Mouse (Mus musculus): Measurements from ENCODE around the gene Nmnat3.

Gene Nmnat3

DNA sequence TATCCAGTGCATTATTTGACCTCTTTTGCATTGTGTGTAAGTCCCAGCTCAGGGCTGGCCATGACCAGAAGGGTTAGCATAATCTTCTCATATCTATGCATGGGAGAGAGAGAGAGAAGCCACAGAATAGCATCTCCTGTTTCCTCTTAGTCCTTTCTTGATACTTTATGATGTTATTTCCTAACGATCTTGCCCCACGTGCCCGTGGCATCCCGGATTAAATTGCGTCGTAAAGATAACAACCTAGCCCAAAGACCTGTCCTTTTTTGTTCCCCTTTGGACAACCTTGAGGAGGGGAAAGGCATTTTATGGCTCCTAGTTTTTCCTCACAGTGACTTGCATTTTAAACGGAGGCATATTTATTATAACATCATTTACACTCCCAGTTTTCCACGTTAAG, 78.8 kb downstream of the Nmnat3 start:
- DNase-seq (ENCODE audit: low spot score): no peak

DNA sequence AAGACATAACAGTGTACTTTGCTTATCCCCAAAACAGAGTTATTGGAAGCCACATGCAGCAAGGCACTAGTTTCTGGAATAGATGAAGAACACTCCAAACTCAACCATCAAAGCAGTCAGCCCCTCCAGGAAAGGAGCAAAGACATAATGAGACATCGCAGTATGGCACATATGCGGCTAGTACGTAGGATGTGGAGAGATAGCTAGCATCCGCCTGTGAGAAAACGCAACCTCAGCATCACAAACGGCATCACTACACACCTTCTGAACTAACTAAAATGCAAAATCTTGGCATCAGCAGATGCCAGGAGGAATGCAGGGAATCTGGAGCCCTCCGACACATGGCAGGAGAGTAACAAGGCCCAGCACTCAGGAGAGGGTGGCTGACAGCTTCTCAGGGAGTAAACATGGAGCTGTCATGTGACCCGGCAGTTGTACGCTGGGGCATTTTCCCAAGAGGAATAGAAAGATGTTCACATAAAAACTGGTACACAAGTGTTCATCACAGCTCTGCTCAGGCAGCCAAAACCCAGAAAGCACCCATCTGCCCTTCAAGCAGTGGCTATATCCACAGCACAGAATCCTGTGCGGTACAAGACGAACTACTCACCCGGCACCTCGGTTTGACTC, 80.2 kb downstream of the Nmnat3 start:
- no peak for DNase-seq (ENCODE audit: low spot score)

DNA sequence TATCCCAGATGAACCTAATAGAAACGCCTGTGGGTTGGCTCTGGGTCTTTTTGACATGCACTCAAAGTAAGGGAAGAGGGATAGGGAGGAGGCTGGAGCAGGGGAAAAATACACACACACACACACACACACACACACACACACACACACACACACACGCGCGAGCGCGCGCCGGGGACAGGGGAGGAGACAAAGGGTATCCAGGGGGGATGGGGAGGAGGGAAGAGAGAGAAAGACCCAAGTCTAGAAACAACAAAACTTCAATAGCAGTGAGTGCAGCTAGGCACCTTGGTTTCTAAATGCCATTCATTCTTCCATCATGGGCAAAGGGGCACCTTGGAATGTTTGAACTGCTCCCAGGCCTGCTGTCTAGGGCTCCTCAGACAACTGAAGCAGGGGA, 82.5 kb downstream of the Nmnat3 start:
- no peak for DNase-seq (ENCODE audit: low spot score)

DNA sequence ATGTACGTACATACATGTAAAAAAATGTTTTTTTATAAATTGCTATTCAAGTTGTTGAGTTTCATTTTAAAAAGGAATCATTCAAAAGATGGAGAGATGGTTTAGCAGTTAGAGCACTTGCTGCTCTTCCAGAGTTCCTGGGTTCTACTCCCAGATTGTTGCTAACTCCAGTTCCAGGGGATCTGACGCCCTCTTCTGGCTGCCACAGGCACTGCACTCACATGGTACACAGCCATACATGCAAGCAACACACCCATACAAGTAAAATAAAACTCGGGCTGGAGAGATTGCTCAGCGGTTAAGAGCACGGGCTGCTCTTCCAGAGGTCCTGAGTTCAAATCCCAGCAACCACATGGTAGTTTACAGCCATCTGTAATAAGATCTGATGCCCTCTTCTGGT, 86.1 kb downstream of the Nmnat3 start:
- no peak for DNase-seq (ENCODE audit: low spot score)

DNA sequence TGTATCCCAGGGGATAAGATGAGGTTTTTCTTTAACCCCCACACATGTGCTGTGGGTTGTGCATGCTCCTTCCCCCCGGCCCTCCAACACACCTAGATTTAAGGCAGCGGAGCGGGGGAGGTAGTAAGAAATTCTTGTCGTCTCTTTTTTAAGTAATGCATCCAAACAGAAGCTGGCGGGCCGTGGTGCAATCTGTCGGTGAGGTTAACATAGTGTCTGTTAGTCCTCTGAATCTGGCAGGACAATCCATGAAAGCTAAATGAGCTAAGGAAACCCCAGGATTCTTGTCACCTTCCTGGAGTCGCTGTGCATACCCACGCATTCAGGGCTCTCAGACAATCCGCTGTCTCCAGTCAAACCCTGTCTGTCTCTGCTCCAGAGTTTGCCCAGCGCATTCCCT, 87.7 kb downstream of the Nmnat3 start:
- DNase-seq (ENCODE audit: low spot score): no peak

DNA sequence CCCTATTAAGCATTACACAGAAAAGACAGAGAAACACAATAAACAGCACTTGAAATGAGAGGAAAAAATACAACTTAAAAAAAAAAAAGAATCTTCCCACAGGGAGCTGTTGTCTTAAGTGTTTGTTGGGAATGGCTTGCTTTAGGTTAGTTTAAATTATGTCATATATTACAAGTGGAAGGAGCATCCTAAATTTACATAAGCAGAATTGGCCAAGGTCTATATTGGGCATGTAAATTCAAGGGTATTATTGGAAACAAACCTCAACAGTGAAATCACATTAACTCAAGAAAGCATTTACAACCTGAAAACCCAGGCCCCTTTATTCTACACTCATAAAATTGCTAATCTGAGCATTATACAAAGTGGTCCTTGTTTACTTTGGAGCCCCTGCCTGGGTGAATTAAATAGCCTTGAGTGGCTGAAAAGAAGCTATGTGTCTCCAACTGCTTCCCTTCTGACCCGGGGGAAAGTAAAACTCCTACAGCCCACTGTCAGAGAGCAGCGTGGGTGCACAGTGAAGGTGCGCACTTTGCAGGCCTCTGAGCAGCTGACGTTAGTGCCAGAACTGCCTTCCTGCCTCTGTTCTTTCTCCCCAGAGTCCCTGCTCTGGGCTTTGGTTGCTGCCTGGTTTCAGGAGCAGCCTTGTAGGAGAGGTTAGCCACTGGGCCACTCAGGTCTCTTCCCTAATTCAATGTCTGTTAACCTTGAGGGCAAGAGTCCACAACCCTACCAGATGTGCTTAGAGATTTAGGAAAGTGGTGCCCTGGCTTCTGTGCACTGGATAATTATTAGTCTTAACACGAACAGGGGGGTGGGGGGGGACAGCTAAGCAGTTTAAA, 88.3 kb downstream of the Nmnat3 start:
- no peak for DNase-seq (ENCODE audit: low spot score)

DNA sequence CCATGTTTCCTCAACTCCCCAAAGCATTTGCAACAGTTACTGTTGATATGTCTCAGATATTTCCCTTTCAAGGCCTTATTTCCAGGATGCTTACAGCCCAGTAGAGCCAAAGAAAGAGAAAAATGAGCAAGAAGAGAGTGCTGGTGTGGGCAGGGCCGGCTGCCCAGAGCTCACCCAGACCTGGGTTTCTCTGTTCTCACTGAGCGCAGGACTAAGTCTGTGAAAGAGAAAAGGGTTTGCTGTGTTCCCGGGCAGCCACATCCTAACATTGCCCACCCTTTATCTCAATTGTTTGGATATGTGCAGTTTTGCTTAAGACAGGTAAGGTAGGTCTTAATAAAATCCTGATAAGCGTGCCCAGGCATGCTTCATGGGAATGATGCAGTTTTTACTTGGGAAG, 92.5 kb downstream of the Nmnat3 start:
- DNase-seq (ENCODE audit: low spot score): no peak

DNA sequence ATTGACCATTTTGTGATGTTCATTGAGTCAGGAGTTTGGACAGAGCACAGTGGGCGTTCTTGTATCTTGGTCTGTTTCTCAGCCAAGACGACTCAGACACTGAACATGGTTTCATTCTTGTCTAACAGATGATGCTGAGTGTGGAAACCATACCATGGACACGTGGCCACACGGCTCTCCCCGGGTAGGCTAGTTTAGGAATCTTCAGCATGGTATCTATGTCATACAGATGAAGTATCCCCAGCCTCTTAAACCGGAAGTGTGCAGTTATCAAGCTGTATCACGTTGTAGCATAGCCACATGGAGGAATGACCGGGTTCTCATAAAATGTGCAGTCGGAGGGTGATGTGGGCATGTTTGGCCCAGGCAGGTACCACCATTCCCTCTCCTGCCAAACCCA, 93.4 kb downstream of the Nmnat3 start:
- no peak for DNase-seq (ENCODE audit: low spot score)

DNA sequence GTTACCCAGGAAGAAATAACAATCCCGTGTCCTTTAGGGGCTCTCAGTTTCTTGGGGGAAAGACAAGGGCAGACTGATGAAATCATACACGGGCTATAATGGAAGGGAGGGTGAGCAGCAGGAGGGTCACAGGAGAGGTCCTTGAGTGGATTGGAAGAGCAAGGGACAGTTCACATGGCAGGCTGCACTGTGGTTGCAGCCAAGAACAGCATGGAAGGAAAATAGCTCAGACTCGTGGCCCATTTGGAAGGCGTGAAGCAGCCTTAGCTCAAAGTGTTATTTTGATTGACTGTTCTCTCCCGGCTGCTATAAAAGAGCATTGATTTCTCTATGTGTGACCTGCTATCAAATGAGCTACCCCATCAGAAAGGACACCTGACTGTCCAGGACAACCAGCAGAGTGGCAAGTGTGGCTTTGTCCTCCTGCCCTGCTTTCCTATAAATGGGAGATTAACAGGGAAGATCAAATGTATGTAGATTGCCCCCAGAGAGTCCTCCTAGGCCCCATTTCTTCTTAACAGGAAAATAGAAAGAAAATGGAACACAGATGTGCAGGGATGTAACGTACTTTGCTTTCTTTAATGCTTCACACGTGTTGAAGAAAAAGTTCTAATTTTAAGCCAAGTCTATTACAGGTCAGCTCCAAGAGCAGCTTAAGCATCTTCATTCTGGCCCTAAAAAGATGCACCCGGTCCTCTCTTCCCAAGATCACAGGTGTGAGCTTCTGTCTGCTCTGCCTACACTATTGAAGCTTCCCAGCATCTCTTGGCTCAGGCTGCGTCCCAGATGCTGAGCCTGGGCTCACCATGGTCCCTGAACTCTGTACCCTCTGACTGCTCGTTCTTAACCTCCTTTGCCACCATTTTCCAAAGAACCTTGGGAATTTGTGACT, 100.8 kb downstream of the Nmnat3 start:
- DNase-seq (ENCODE audit: low spot score): no peak

DNA sequence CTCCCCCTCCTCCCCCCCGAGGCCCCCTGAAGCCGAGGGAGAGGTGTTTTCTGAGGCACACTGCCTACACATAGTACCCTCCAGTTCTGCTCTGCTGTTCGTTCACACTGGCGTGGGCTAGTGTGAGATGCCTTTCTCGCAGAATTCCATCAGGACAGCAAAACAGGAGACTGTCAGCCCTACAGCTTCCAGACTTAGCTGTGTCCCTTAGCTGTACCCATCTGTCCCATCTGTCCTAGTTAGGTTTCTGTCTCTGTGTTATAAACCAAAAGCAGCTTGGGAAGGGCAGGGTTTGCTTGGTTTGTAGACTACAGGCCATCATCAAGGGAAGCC, 101.4 kb downstream of the Nmnat3 start:
- no peak for DNase-seq (ENCODE audit: low spot score)

DNA sequence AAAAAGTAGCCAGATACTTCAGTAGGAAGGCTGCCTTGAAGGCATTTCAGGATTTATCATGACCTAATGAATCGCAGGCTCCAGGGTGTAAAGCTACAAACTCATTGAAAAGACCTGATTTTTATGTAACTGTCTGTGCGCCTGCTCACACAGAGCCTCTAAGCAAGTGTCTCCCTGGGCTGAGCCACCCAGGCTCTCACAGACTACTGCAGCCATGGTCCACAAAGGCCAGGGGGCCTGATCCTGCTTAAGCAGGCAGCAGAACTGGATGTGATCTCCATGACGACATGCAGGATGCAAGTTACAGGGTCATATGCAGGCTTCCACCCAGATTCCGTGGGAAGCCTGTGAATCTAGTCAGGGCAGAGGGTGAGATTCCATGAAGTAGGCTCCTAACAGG, 106.3 kb downstream of the Nmnat3 start:
- no peak for DNase-seq (ENCODE audit: low spot score)

DNA sequence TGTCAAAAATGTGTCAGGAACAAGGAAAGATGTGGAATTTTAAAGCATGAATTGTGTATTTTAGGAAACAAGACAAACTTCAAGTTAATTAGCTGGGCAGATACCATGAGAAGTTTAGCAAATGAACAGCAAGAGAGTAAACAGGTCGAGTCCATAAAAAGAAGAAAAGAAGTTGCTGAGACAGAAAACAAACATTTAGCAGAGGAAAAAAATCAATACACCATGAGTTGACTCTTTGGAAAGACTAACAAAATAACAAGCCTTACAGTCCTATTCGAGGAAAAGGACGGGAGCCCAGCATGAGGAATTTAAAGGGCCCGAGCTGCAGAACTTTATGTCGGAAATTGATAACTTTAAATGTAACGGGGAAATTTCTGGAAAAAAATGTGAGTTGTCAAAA, 110.0 kb downstream of the Nmnat3 start:
- no peak for DNase-seq (ENCODE audit: low spot score)

DNA sequence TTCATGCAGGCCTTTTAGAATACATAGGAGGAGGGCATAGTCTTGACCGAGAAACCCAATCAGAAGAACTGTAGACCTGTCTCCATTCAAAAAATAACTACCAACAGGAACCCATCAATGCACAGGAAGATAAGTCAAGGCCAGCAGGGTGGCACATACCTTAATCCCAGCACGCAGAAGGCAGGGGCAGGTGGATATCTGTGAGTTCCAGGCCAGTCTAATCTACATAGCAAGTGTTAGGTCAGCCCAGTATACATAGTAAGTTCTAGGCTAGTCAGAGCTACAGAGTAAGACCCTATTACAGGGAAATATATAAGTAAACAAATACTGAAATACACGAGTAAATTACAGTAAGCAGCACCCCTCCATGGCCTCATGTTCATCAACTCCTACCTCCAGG, 110.6 kb downstream of the Nmnat3 start:
- no peak for DNase-seq (ENCODE audit: low spot score)

DNA sequence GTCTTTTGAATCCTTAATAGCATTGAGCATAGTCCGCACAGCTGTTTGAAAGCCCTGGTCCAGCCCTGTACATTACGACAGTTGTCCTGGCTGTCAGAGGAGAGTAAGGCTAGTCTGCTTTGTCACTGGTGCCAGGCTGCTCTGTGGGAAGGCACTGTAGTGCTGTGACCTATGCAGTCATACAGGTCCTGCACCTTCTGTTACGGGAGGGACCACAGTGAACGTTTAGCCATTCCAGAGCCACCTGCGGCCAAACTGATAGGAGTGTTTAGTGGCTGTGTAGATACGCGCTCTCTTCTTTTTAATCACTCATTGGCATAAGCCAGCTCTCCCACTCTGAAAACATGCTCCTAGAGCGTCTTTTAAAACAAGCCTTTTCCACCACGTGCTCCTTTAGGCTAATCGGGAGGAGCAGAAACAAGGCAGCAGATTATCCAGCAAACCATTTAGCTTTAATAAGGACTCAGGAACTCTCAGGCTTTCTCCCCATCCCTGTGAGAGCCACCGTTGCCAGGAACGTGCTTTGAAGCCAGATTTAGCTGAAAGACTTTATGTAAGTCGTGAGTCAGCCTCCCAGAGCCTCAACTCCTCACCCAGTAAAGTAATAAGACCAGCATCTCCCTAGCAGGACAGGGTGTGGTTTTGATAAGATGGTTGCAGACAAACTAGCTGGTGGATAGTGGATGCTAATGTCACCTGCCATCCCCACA, 113.1 kb downstream of the Nmnat3 start:
- DNase-seq (ENCODE audit: low spot score): no peak

DNA sequence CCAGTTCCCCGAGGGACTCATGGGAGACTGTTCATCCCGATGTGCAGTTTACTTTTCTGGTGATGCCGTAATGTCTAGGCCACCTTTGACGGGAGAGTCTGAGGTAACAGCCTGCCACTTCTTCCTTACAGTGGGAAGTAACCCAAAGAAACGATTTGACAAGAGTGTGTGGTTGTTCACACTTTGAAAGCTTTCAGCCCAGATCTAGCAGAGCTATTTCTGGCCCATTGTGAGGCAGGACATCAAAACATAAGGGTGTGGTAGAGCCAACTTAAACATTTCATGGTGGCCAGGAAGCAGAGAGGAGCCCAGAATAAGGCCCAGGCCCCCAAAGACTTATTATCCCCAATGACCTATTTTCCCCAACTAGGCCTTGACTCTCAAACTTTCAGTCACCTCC, 114.4 kb downstream of the Nmnat3 start:
- no peak for DNase-seq (ENCODE audit: low spot score)

DNA sequence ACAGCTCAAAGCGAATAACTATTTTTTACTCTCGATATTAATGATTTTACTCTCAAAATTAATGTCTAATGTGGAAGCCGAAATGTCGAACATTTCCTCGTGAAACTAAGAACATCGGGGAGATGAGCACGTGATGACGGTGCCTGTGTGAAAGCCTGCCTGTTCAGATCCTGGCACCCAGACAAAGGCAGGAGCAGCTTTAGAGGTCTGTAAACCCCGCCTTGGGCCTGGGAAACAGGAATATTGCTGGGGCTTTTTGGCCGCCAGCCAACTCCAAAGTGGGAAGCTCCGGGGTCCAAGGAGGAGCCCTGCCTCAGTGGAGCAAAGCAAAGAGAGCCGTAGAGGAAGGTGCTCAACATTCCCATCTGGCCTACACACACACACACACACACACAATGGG, 120.5 kb downstream of the Nmnat3 start:
- no peak for DNase-seq (ENCODE audit: low spot score)

DNA sequence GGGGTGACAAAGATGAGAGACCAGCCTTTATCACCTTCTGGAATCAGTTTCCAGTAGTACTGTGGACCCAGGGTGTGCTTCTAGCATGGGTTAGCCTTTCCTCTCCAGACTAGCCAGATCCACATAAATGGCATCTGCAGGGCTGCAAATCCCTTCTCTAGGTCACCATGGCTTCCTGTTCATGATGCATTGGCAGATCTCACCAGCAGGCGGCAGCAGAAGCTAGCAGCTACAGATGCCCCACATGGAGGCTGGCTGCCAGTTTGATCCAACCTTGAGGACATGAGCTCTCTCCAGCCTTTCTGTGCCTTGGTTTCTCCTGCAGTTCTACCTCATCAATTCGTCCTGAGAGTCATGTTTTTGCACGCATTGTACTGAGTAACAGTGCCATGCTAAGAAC, 121.9 kb downstream of the Nmnat3 start:
- peak; percentile 81 for DNase-seq (ENCODE audit: low spot score)

DNA sequence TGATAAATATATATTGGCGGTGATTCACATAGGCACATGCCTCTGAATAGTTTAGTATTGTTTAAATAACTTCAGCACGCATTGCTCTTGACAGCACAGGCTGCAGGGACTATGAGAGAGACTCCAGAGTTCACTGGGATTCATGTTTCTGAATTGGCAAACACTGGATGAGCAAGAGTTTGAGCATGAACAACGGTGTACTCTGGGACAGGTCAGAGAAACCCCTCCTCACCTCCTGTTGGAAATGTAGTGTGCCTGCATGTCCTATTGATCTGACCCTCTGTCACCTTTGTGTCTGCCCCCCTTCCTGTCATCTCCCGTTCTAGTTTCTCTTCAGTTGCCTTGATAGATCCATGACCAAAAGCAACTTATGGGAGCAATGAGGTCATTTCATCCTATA, 128.2 kb downstream of the Nmnat3 start:
- no peak for DNase-seq (ENCODE audit: low spot score)

DNA sequence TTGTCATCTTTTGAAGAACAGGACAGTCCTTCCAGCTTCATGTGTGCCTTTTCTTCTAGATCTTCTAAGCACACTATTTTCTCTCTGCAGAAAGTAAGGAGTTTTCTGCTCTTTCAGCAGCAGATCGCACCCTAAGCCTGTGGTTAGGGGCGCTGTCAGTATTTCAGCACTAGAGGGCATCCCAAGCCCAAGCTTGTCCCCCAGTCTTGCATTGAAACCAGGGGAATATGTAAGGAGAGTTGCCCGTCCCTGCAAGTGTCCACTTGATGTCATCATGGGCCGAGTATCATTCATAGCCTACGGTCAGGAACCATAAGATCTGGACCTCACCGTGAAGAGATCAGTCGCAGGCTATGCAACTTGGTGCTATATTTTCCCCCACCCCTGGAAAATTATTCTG, 130.7 kb downstream of the Nmnat3 start:
- peak; percentile 40 for DNase-seq (ENCODE audit: low spot score)

DNA sequence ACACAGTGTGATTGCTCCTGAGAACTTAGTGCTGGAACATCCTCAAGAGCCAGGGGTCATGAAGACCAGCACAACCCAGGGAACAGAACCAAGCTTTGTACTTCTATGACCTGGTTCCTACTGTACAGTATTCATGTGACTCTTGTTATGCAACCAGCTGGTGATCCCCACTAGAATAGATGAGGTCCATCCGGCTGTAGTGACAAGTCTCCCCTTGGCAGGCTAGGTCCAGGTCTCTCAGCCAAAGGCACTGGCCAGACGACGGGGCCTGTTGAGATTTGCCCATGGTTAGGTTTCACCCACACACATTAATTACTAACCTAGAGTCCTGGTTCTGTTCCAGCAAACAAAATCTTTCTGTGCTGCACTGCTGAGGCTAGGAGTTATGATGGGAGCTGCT, 131.1 kb downstream of the Nmnat3 start:
- DNase-seq (ENCODE audit: low spot score): no peak

DNA sequence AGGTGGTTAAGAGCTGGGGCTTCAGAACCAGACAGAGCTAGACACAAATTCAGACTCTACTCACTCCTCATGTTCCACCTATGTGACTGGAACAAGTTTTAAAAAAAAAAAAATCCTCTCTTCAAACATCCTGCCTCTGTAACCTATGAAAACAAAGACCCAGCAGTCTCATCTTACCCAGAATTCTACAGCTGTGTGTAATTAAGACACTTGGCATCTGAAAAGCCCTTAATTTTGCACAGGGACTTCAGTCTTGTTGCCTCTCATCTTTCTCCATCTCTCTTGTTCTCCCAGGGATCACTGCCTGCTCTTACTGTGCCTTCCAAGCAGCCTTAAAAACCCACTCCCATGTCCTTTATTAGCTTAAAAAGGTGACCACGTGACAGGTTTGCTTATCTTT, 133.4 kb downstream of the Nmnat3 start:
- no peak for DNase-seq (ENCODE audit: low spot score)

DNA sequence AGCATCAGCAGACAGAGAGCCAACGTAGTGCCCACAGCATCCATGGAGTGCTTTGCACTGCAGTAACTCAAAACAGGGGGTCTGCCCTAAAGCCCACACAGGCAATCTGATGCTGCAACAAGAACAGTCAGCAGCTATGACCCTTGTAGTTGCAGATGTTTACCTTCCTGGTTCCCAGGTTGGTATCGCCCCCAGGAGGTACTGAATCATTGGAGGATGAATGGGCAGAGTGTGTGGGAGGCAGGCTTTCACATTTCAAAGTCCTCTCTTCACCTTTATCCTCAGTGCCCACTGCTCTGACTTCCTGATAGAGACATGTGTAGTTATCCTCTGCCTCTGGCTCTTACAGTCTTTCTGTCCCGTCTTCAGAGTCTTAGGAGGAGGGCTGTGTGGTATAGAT, 134.7 kb downstream of the Nmnat3 start:
- no peak for DNase-seq (ENCODE audit: low spot score)
